Mouse (Mus musculus) forebrain, embryonic 13.5 days (tissue): ENCODE results near the gene Gna15. TPM values are rescaled to one million over a fixed set of nuclear protein-coding genes. Genes with fewer than 3 reads are reported as not detected.
A peak's percentile ranks its signal among the peaks of the same experiment; 100 is the strongest.

Experiments
- ATAC-seq: fragments of 200-750 bp; cut with Nextera tagmentation; 2 replicates; pipeline ENCODE4 v1.8.0; 2017
- H3K27ac ChIP-seq: fragments of 300-500 bp; sonication (generic); 2 replicates; pipeline ENCODE4 v1.5.1; 2015; ENCODE audit warnings: inconsistent platforms, mild to moderate bottlenecking, moderate library complexity
- H3K27me3 ChIP-seq: fragments of 300-500 bp; sonication (generic); 2 replicates; pipeline ENCODE4 v1.6.1; 2015; ENCODE audit warnings: mild to moderate bottlenecking, inconsistent platforms
- H3K36me3 ChIP-seq: fragments of 300-500 bp; sonication (generic); 2 replicates; pipeline ENCODE4 v1.6.1; 2015; ENCODE audit warnings: mild to moderate bottlenecking, inconsistent platforms; ENCODE audit not compliant: poor library complexity, severe bottlenecking
- H3K4me1 ChIP-seq: fragments of 300-500 bp; sonication (generic); 2 replicates; pipeline ENCODE4 v1.6.1; 2015; ENCODE audit warnings: inconsistent platforms
- H3K4me2 ChIP-seq: fragments of 300-500 bp; sonication (generic); 2 replicates; pipeline ENCODE4 v1.6.1; 2015; ENCODE audit warnings: inconsistent platforms, mild to moderate bottlenecking, moderate library complexity
- H3K4me3 ChIP-seq: fragments of 300-500 bp; sonication (generic); 2 replicates; pipeline ENCODE4 v1.5.1; 2015; ENCODE audit warnings: mild to moderate bottlenecking, inconsistent platforms
- H3K9ac ChIP-seq: fragments of 300-500 bp; sonication (generic); 2 replicates; pipeline ENCODE4 v1.6.1; 2015; ENCODE audit warnings: mild to moderate bottlenecking, inconsistent platforms
- H3K9me3 ChIP-seq: fragments of 300-500 bp; sonication (generic); replicated peaks from 2 replicates; pipeline ENCODE4 v1.6.1; 2016; ENCODE audit warnings: inconsistent platforms
- WGBS: fragments of 180-500 bp; shearing (Covaris S2); methylation state at CpG from one replicate; pipeline ENCODE4 v1.1.7; 2015; 5-methylcytosine and 5-hydroxymethylcytosine counted together
- polyA plus RNA-seq: library from polyadenylated mRNA; unstranded; fragments of >200 nt; fragmentation: Nextera tagmentation; extraction: Ambion mirVana; gene quantifications from 2 replicates; pipeline ENCODE4 v1.2.1, GENCODE M21; 2015

The Gna15 gene
- polyA plus RNA-seq, 1 experiment from 2014 or later = 0.57 TPM

GRCm38 (mm10) chr10:81470454-81470853 lies 53.6 kb downstream of the Gna15 start:
- no peaks in the 10 kb centered on the region for H3K9me3 ChIP-seq
- H3K4me2 ChIP-seq = peak overlapping the region; percentile 12
- H3K9ac ChIP-seq = no peak overlapping the region
- H3K27ac ChIP-seq = no peak overlapping the region
- H3K36me3 ChIP-seq = peaks cover 42% of the 10 kb centered on the region
- WGBS = 65% methylated on average over 17 of the region's 18 CpGs
- peaks cover 43% of the 10 kb centered on the region for H3K4me1 ChIP-seq
- 0 out of 2 replicates have a peak, but pooled peaks cover 2% of the 10 kb centered on the region for H3K27me3 ChIP-seq
- no peak overlapping the region for H3K4me3 ChIP-seq
- no peak for ATAC-seq

GRCm38 (mm10) chr10:81469253-81469652 lies 54.8 kb downstream of the Gna15 start:
- H3K27me3 ChIP-seq = peaks cover 13% of the 10 kb centered on the region
- no peak overlapping the region for H3K27ac ChIP-seq
- WGBS = 83% methylated on average over 5 of the region's 5 CpGs
- no peak overlapping the region for H3K4me2 ChIP-seq
- H3K36me3 ChIP-seq = peaks cover 43% of the 10 kb centered on the region
- no peak for ATAC-seq
- H3K4me3 ChIP-seq = no peak overlapping the region
- H3K9me3 ChIP-seq = no peaks in the 10 kb centered on the region
- peaks cover 45% of the 10 kb centered on the region for H3K4me1 ChIP-seq
- no peak overlapping the region for H3K9ac ChIP-seq

GRCm38 (mm10) chr10:81467670-81468235 lies 56.3 kb downstream of the Gna15 start:
- WGBS = 88% methylated on average over 16 of the region's 16 CpGs
- peaks cover 34% of the 10 kb centered on the region for H3K4me1 ChIP-seq
- no peak overlapping the region for H3K27ac ChIP-seq
- H3K9ac ChIP-seq = no peak overlapping the region
- H3K9me3 ChIP-seq = no peaks in the 10 kb centered on the region
- no peak overlapping the region for H3K4me2 ChIP-seq
- H3K27me3 ChIP-seq = peaks cover 28% of the 10 kb centered on the region
- H3K4me3 ChIP-seq = no peak overlapping the region
- peaks cover 47% of the 10 kb centered on the region for H3K36me3 ChIP-seq
- no peak for ATAC-seq

GRCm38 (mm10) chr10:81466881-81467280 lies 57.1 kb downstream of the Gna15 start:
- no peaks in the 10 kb centered on the region for H3K9me3 ChIP-seq
- no peak overlapping the region for H3K4me2 ChIP-seq
- peaks cover 37% of the 10 kb centered on the region for H3K27me3 ChIP-seq
- no peak overlapping the region for H3K9ac ChIP-seq
- H3K36me3 ChIP-seq = peaks cover 47% of the 10 kb centered on the region
- WGBS = 73% methylated on average over 14 of the region's 14 CpGs
- peaks cover 26% of the 10 kb centered on the region for H3K4me1 ChIP-seq
- H3K4me3 ChIP-seq = no peak overlapping the region
- no peak overlapping the region for H3K27ac ChIP-seq
- no peak for ATAC-seq

GRCm38 (mm10) chr10:81466066-81466465 lies 58.0 kb downstream of the Gna15 start:
- no peak overlapping the region for H3K4me3 ChIP-seq
- 88% methylated on average over 2 of the region's 2 CpGs for WGBS
- H3K9ac ChIP-seq = no peak overlapping the region
- no peak overlapping the region for H3K4me2 ChIP-seq
- H3K36me3 ChIP-seq = peaks cover 47% of the 10 kb centered on the region
- no peak for ATAC-seq
- H3K4me1 ChIP-seq = peaks cover 18% of the 10 kb centered on the region
- H3K27me3 ChIP-seq = peaks cover 45% of the 10 kb centered on the region
- no peak overlapping the region for H3K27ac ChIP-seq
- no peaks in the 10 kb centered on the region for H3K9me3 ChIP-seq

GRCm38 (mm10) chr10:81465265-81465645 lies 58.8 kb downstream of the Gna15 start:
- 0 out of 2 replicates have a peak overlapping the region, but pooled peaks have one; percentile 61 for H3K4me2 ChIP-seq
- peaks cover 53% of the 10 kb centered on the region for H3K27me3 ChIP-seq
- 2% methylated on average over 5 of the region's 5 CpGs for WGBS
- H3K4me1 ChIP-seq = peaks cover 11% of the 10 kb centered on the region
- peak; percentile 6; the same call in 1 of the 2 replicates for ATAC-seq
- no peak overlapping the region for H3K27ac ChIP-seq
- peaks cover 43% of the 10 kb centered on the region for H3K36me3 ChIP-seq
- no peak overlapping the region for H3K9ac ChIP-seq
- H3K9me3 ChIP-seq = no peaks in the 10 kb centered on the region
- 0 out of 2 replicates have a peak overlapping the region, but pooled peaks have one; percentile 33 for H3K4me3 ChIP-seq

GRCm38 (mm10) chr10:81464405-81465264 lies 59.4 kb downstream of the Gna15 start:
- 2% methylated on average over 33 of the region's 33 CpGs for WGBS
- Histone ChIP-seq H3K4me1 (peaks cover 11% of the 10 kb centered on the region), H3K36me3 (peaks cover 43% of the 10 kb centered on the region), H3K9ac (peak overlapping the region; percentile 52), H3K4me3 (peak overlapping the region; percentile 33), H3K27ac (no peak overlapping the region), H3K27me3 (peaks cover 59% of the 10 kb centered on the region), H3K4me2 (peak overlapping the region; percentile 61), H3K9me3 (no peaks in the 10 kb centered on the region)
- ATAC-seq = peak; percentile 79

GRCm38 (mm10) chr10:81463531-81463930 lies 60.5 kb downstream of the Gna15 start:
- no peak overlapping the region for H3K4me3 ChIP-seq
- ATAC-seq = no peak
- peak overlapping the region; percentile 61; the same call in 1 of the 2 replicates for H3K4me2 ChIP-seq
- peaks cover 68% of the 10 kb centered on the region for H3K27me3 ChIP-seq
- peaks cover 34% of the 10 kb centered on the region for H3K36me3 ChIP-seq
- H3K27ac ChIP-seq = no peak overlapping the region
- no peaks in the 10 kb centered on the region for H3K9me3 ChIP-seq
- H3K9ac ChIP-seq = no peak overlapping the region
- 61% methylated on average over 4 of the region's 4 CpGs for WGBS
- peaks cover 11% of the 10 kb centered on the region for H3K4me1 ChIP-seq

GRCm38 (mm10) chr10:81462917-81463316 lies 61.1 kb downstream of the Gna15 start:
- Histone ChIP-seq H3K27ac (no peak overlapping the region), H3K4me1 (peaks cover 11% of the 10 kb centered on the region), H3K4me2 (no peak overlapping the region), H3K36me3 (peaks cover 29% of the 10 kb centered on the region), H3K4me3 (no peak overlapping the region), H3K27me3 (peaks cover 73% of the 10 kb centered on the region), H3K9ac (no peak overlapping the region), H3K9me3 (no peaks in the 10 kb centered on the region)
- no peak for ATAC-seq
- WGBS = 76% methylated on average over 7 of the region's 7 CpGs

GRCm38 (mm10) chr10:81462415-81462804 lies 61.6 kb downstream of the Gna15 start:
- no peak overlapping the region for H3K4me2 ChIP-seq
- H3K36me3 ChIP-seq = peaks cover 24% of the 10 kb centered on the region
- WGBS = 36% methylated on average over 7 of the region's 7 CpGs
- peaks cover 11% of the 10 kb centered on the region for H3K4me1 ChIP-seq
- no peak overlapping the region for H3K27ac ChIP-seq
- peaks cover 78% of the 10 kb centered on the region for H3K27me3 ChIP-seq
- no peaks in the 10 kb centered on the region for H3K9me3 ChIP-seq
- no peak for ATAC-seq
- no peak overlapping the region for H3K4me3 ChIP-seq
- no peak overlapping the region for H3K9ac ChIP-seq

GRCm38 (mm10) chr10:81461673-81462414 lies 62.2 kb downstream of the Gna15 start:
- H3K27ac ChIP-seq = no peak overlapping the region
- peaks cover 11% of the 10 kb centered on the region for H3K4me1 ChIP-seq
- H3K36me3 ChIP-seq = peaks cover 18% of the 10 kb centered on the region
- H3K9ac ChIP-seq = no peak overlapping the region
- no peak overlapping the region for H3K4me3 ChIP-seq
- peaks cover 84% of the 10 kb centered on the region for H3K27me3 ChIP-seq
- no peak for ATAC-seq
- WGBS = 7% methylated on average over 16 of the region's 16 CpGs
- no peaks in the 10 kb centered on the region for H3K9me3 ChIP-seq
- H3K4me2 ChIP-seq = no peak overlapping the region

GRCm38 (mm10) chr10:81460951-81461350 lies 63.1 kb downstream of the Gna15 start:
- Histone ChIP-seq H3K9me3 (no peaks in the 10 kb centered on the region), H3K27me3 (peaks cover 92% of the 10 kb centered on the region), H3K4me2 (no peak overlapping the region), H3K36me3 (peaks cover 10% of the 10 kb centered on the region; the same call in 1 of the 2 replicates), H3K9ac (no peak overlapping the region), H3K4me1 (peaks cover 11% of the 10 kb centered on the region), H3K4me3 (no peak overlapping the region), H3K27ac (no peak overlapping the region)
- ATAC-seq = no peak
- 37% methylated on average over 11 of the region's 11 CpGs for WGBS
